Mouse (Mus musculus) midbrain, embryonic 12.5 days (tissue): Measurements from ENCODE around the gene Il1b. TPM values are rescaled to one million over a fixed set of nuclear protein-coding genes. Genes with fewer than 3 reads are reported as not detected.

Source experiments
- ATAC-seq: fragments of 200-750 bp; cut with Nextera tagmentation; 2 replicates; pipeline ENCODE4 v1.8.0; 2017; ENCODE audit warnings: low read depth, moderate TSS enrichment, moderate library complexity; ENCODE audit not compliant: low FRiP score
- H3K27ac ChIP-seq: fragments of 300-500 bp; sonication (generic); replicated peaks from 2 replicates; pipeline ENCODE4 v1.5.1; 2016; ENCODE audit warnings: mild to moderate bottlenecking
- H3K27me3 ChIP-seq: fragments of 300-500 bp; sonication (generic); 2 replicates; pipeline ENCODE4 v1.6.1; 2016; ENCODE audit warnings: mild to moderate bottlenecking
- H3K36me3 ChIP-seq: fragments of 300-500 bp; sonication (generic); 2 replicates; pipeline ENCODE4 v1.6.1; 2016
- H3K4me1 ChIP-seq: fragments of 300-500 bp; sonication (generic); 2 replicates; pipeline ENCODE4 v1.6.1; 2016
- H3K4me2 ChIP-seq: fragments of 300-500 bp; sonication (generic); replicated peaks from 2 replicates; pipeline ENCODE4 v1.6.1; 2016; ENCODE audit warnings: mild to moderate bottlenecking, moderate library complexity
- H3K4me3 ChIP-seq: fragments of 300-500 bp; sonication (generic); 2 replicates; pipeline ENCODE4 v1.5.1; 2016; ENCODE audit warnings: mild to moderate bottlenecking
- H3K9ac ChIP-seq: fragments of 300-500 bp; sonication (generic); replicated peaks from 2 replicates; pipeline ENCODE4 v1.6.1; 2016; ENCODE audit warnings: mild to moderate bottlenecking, moderate library complexity
- H3K9me3 ChIP-seq: fragments of 300-500 bp; sonication (generic); 2 replicates; pipeline ENCODE4 v1.6.1; 2016; ENCODE audit warnings: mild to moderate bottlenecking
- WGBS: fragments of 180-500 bp; shearing (Covaris S2); methylation state at CpG from one replicate; pipeline ENCODE4 v1.1.7; 2016; 5-methylcytosine and 5-hydroxymethylcytosine counted together
- polyA plus RNA-seq: library from polyadenylated mRNA; unstranded; fragments of >200 nt; fragmentation: Nextera tagmentation; extraction: Ambion mirVana; gene quantifications from 2 replicates; pipeline ENCODE4 v1.2.1, GENCODE M21; 2016

The Il1b gene
- polyA plus RNA-seq, 1 experiment from 2014 or later, result not detected

GRCm38 (mm10) chr2:129393524-129393923, 22.6 kb upstream of the Il1b start:
- Histone ChIP-seq H3K9me3 (no peaks in the 10 kb centered on the region), H3K36me3 (no peaks in the 10 kb centered on the region), H3K4me3 (no peak overlapping the region), H3K27ac (no peak overlapping the region), H3K27me3 (no peaks in the 10 kb centered on the region), H3K4me2 (no peak overlapping the region), H3K4me1 (no peaks in the 10 kb centered on the region), H3K9ac (no peak overlapping the region)
- WGBS, result 40% methylated on average over 6 of the region's 6 CpGs
- no peak for ATAC-seq

- Histone ChIP-seq H3K27ac (no peak overlapping the region), H3K9ac (no peak overlapping the region), H3K27me3 (no peaks in the 10 kb centered on the region), H3K9me3 (no peaks in the 10 kb centered on the region), H3K4me1 (no peaks in the 10 kb centered on the region), H3K4me3 (no peak overlapping the region), H3K36me3 (no peaks in the 10 kb centered on the region), H3K4me2 (no peak overlapping the region)
- WGBS, result 82% methylated on average over 5 of the region's 5 CpGs
- no peak for ATAC-seq
These were observed 19.2 kb upstream of the Il1b start for GRCm38 (mm10) chr2:129390161-129390560.

GRCm38 (mm10) chr2:129389323-129389722, 18.4 kb upstream of the Il1b start:
- Histone ChIP-seq H3K4me3 (no peak overlapping the region), H3K4me1 (no peaks in the 10 kb centered on the region), H3K27me3 (no peaks in the 10 kb centered on the region), H3K4me2 (no peak overlapping the region), H3K36me3 (no peaks in the 10 kb centered on the region), H3K9ac (no peak overlapping the region), H3K27ac (no peak overlapping the region), H3K9me3 (no peaks in the 10 kb centered on the region)
- no peak for ATAC-seq
- WGBS, result 71% methylated on average over 2 of the region's 2 CpGs

- WGBS, result 87% methylated on average over 3 of the region's 3 CpGs
- no peak overlapping the region for H3K4me3 ChIP-seq
- no peak overlapping the region for H3K27ac ChIP-seq
These were observed 14.4 kb upstream of the Il1b start for GRCm38 (mm10) chr2:129385331-129385730.

GRCm38 (mm10) chr2:129384272-129384660, 13.3 kb upstream of the Il1b start:
- no peaks in the 10 kb centered on the region for H3K4me1 ChIP-seq
- no peak overlapping the region for H3K4me3 ChIP-seq
- WGBS, result 89% methylated on average over 8 of the region's 8 CpGs
- no peak overlapping the region for H3K9ac ChIP-seq
- H3K4me2 ChIP-seq, result no peak overlapping the region
- H3K27me3 ChIP-seq, result no peaks in the 10 kb centered on the region
- ATAC-seq, result no peak
- H3K27ac ChIP-seq, result no peak overlapping the region
- H3K36me3 ChIP-seq, result no peaks in the 10 kb centered on the region
- H3K9me3 ChIP-seq, result no peaks in the 10 kb centered on the region

More at GRCm38 (mm10) chr2:129385331-129385730, 14.4 kb upstream of the Il1b start:
- Histone ChIP-seq H3K4me2 (no peak overlapping the region), H3K9me3 (no peaks in the 10 kb centered on the region), H3K27me3 (no peaks in the 10 kb centered on the region), H3K4me1 (no peaks in the 10 kb centered on the region), H3K9ac (no peak overlapping the region), H3K36me3 (no peaks in the 10 kb centered on the region)
- no peak for ATAC-seq

GRCm38 (mm10) chr2:129383512-129384271, 12.8 kb upstream of the Il1b start:
- H3K27ac ChIP-seq, result no peak overlapping the region
- ATAC-seq, result no peak
- no peak overlapping the region for H3K9ac ChIP-seq
- H3K4me3 ChIP-seq, result no peak overlapping the region
- no peaks in the 10 kb centered on the region for H3K4me1 ChIP-seq
- H3K27me3 ChIP-seq, result no peaks in the 10 kb centered on the region
- no peak overlapping the region for H3K4me2 ChIP-seq
- no peaks in the 10 kb centered on the region for H3K36me3 ChIP-seq
- no peaks in the 10 kb centered on the region for H3K9me3 ChIP-seq
- WGBS, result 89% methylated on average over 8 of the region's 8 CpGs

GRCm38 (mm10) chr2:129380746-129381474, 10.0 kb upstream of the Il1b start:
- no peak overlapping the region for H3K4me3 ChIP-seq
- H3K9me3 ChIP-seq, result no peaks in the 10 kb centered on the region
- H3K36me3 ChIP-seq, result no peaks in the 10 kb centered on the region
- H3K27me3 ChIP-seq, result no peaks in the 10 kb centered on the region
- no peak overlapping the region for H3K27ac ChIP-seq
- H3K9ac ChIP-seq, result no peak overlapping the region
- H3K4me1 ChIP-seq, result no peaks in the 10 kb centered on the region
- WGBS, result 84% methylated on average over 5 of the region's 5 CpGs
- H3K4me2 ChIP-seq, result no peak overlapping the region
- ATAC-seq, result no peak

- H3K4me2 ChIP-seq, result no peak overlapping the region
- H3K27me3 ChIP-seq, result no peaks in the 10 kb centered on the region
- WGBS, result 83% methylated on average over 5 of the region's 5 CpGs
- no peaks in the 10 kb centered on the region for H3K36me3 ChIP-seq
- H3K4me3 ChIP-seq, result no peak overlapping the region
- H3K27ac ChIP-seq, result no peak overlapping the region
- H3K9me3 ChIP-seq, result no peaks in the 10 kb centered on the region
- H3K9ac ChIP-seq, result no peak overlapping the region
- no peak for ATAC-seq
- H3K4me1 ChIP-seq, result no peaks in the 10 kb centered on the region
These were observed 9.3 kb upstream of the Il1b start for GRCm38 (mm10) chr2:129380211-129380610.

- ATAC-seq, result no peak
- Histone ChIP-seq H3K4me3 (no peak overlapping the region), H3K9me3 (no peaks in the 10 kb centered on the region), H3K4me2 (no peak overlapping the region), H3K36me3 (no peaks in the 10 kb centered on the region), H3K27me3 (no peaks in the 10 kb centered on the region), H3K4me1 (no peaks in the 10 kb centered on the region), H3K27ac (no peak overlapping the region), H3K9ac (no peak overlapping the region)
- 93% methylated on average over 4 of the region's 4 CpGs for WGBS
These were observed 2.4 kb upstream of the Il1b start for GRCm38 (mm10) chr2:129373307-129373706.

- Histone ChIP-seq H3K9ac (no peak overlapping the region), H3K4me3 (no peak overlapping the region), H3K27me3 (no peaks in the 10 kb centered on the region), H3K36me3 (no peaks in the 10 kb centered on the region), H3K9me3 (no peaks in the 10 kb centered on the region), H3K4me1 (no peaks in the 10 kb centered on the region), H3K4me2 (no peak overlapping the region), H3K27ac (no peak overlapping the region)
- ATAC-seq, result no peak
- WGBS, result 89% methylated on average over 3 of the region's 3 CpGs
These were observed 1.3 kb downstream of the Il1b start for GRCm38 (mm10) chr2:129369615-129370014.

- H3K36me3 ChIP-seq, result no peaks in the 10 kb centered on the region
- H3K4me2 ChIP-seq, result no peak overlapping the region
- ATAC-seq, result no peak
- H3K27me3 ChIP-seq, result no peaks in the 10 kb centered on the region
- no peak overlapping the region for H3K4me3 ChIP-seq
- H3K27ac ChIP-seq, result no peak overlapping the region
- no peak overlapping the region for H3K9ac ChIP-seq
- H3K9me3 ChIP-seq, result no peaks in the 10 kb centered on the region
- 96% methylated on average over 5 of the region's 5 CpGs for WGBS
- H3K4me1 ChIP-seq, result no peaks in the 10 kb centered on the region
These were observed 2.1 kb downstream of the Il1b start for GRCm38 (mm10) chr2:129368795-129369194.

- H3K36me3 ChIP-seq, result no peaks in the 10 kb centered on the region
- no peak overlapping the region for H3K9ac ChIP-seq
- H3K9me3 ChIP-seq, result no peaks in the 10 kb centered on the region
- WGBS, result 72% methylated on average over 2 of the region's 2 CpGs
- H3K27me3 ChIP-seq, result no peaks in the 10 kb centered on the region
- no peak overlapping the region for H3K4me2 ChIP-seq
- H3K4me1 ChIP-seq, result no peaks in the 10 kb centered on the region
- H3K4me3 ChIP-seq, result no peak overlapping the region
- ATAC-seq, result no peak
- no peak overlapping the region for H3K27ac ChIP-seq
These were observed 2.8 kb downstream of the Il1b start for GRCm38 (mm10) chr2:129368106-129368505.
